Mouse (Mus musculus) regulatory T cell (primary cell): ENCODE data around the gene Fam216a.

Experiments
- in situ Hi-C: fragments of 300-600 bp; cut with MboI, MseI; formaldehyde crosslinking; loops from one replicate; pipeline ENCODE4 v1.15.1; 2025; ENCODE audit warnings: high pct_unique_total_duplicates

Gene Fam216a

DNA sequence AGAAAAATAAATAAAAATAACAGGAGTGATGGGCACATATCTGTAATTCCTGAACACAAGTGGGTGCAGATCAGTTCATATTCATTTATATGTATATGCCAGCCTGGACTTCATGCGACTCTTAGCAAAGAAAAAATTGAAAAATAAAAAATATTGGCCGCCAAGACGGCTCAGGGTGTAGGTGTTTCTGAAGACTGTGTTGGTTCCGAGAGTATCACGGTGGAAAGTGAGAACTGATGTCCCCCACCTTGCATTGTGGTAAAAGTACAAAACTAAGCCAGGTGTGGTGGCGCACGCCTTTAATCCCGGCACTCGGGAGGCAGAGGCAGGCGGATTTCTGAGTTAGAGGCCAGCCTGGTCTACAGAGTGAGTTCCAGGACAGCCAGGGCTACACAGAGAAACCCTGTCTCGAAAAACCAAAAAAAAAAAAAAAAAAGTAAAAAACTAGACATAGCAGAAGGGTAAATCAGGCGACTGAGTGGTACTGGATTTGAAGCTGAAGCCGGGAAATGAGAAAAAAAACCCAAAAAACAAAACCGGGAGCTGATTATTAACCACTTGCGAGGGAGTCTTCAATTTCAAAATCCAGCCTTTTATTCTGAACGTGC is 19.1 kb upstream of the Fam216a start:
- in situ Hi-C loops, result no loop called here

DNA sequence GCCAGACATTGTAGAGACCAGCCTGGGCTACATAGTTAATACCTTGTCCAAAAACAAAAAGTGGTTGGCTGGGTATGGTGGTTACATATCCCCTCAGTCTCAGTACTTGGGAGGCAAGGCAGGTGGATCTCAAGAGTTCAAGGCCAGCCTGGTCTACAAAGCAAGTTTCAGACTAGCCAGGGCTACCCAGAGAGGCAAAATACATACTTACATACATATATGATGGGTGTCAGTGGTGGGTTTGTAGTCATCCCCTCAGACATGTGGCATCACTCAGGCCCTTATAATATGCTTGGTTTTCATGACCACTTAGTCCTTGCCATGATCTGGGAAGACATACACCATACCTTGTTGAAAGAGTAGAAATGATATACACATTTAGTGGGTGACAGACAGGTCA is 18.5 kb upstream of the Fam216a start:
- in situ Hi-C loops, result no loop called here

GRCm38 (mm10) chr5:122390006-122390405 is 17.8 kb upstream of the Fam216a start:
- in situ Hi-C loops, result no loop called here

DNA sequence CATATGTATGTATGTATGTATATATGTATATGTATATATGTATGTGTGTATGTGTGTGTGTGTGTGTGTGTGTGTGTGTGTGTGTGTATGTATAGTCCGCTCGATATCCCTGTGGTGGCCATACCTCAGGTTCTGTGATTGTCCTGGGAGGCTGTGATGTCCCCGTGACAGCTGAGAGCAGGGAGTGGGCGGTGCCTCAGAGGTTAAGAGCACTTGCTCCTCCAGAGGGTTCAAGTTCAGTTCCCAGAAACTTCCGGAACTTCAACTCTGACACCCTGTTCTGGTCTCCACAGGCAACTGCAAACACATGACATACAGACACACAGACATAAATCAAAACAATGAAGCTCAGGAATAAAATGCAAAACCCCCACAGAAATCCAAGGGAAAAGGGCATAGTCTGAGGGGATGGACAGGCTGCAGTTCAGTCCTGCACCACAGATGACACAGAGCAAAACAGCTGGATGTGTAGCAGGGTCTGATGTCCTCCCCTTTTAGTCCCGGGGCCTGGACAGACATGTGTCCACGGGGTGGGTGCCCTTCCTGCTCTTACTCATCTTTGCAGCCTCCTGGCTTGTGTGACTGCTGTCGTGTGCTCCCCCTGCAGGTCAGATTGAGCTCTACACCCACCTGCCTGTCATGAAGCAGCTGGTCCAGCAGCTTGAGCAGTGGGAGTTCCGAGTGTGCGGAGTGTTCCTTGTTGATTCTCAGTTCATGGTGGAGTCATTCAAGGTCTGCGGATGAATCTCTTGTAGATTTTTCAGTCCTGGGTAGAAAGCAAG is 7.4 kb upstream of the Fam216a start:
- in situ Hi-C loops, result no loop called here

- in situ Hi-C loops, result no loop called here
These were observed 6.0 kb upstream of the Fam216a start for GRCm38 (mm10) chr5:122378171-122378570.

- in situ Hi-C loops, result no loop called here
These were observed 5.1 kb upstream of the Fam216a start for GRCm38 (mm10) chr5:122377101-122377833.

DNA sequence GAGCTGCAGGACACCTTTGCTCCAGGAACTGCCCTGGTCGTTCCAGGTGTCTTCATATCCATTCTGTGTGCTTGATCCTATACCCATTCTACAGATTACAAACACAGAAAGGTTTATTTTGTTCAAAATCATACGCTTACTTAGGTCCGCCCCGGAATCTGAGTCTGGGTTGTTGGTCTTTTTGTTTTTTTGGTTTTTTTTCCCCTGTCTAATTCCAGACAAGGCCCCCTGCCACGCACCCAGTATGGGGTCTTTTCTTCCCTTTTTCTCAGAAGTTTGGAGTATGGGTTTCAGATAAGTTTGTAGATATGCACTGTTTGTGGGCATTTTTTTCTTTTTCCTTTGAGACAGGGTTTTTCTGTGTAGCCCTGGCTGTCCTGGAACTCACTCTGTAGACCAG is 714 bp upstream of the Fam216a start:
- in situ Hi-C loops, result loop anchor here (25.0 kb wide), 1 partner anchor 536 kb away; the partner anchor contains the start of genes Pheta1 and Sh2b3

DNA sequence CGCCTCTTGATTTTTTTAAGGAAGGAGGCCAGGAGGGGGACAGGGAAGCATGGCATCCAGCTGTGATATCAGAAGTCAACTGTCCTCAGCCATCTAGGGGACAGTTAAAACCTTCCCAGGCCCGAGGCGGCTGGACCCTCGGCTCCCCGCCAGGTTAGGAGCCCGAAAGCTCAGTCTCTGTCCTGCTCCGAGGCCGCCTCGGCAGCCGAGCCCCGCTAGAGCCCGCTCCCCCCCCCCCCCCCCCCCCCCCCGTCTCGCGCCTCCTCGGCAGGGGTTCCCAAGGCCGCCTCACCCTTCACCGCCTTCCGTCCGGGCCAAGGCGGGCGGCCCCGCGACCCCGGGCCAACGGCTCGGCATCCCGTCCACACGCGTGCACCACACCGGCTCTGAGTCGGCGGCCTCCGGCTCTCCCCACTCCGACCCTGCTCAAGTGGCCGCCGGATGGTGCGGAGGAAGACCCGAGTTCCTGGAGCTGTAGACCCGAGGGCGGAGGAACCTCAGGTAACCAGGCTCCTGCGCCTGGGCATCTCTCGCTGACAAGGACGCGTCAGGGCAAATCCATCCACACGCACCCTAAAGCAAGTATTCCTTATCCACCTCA is 473 bp downstream of the Fam216a start, which contains the start of gene Gpn3:
Gene Gpn3 (plus strand): TSS at position 286 of the 601 bp plus-strand sequence.
- in situ Hi-C loops, result loop anchor here (25.0 kb wide), 1 partner anchor 534 kb away; the partner anchor contains the start of genes Pheta1 and Sh2b3

GRCm38 (mm10) chr5:122354492-122355067 is 17.6 kb downstream of the Fam216a start:
- in situ Hi-C loops, result loop anchor here (25.0 kb wide), 1 partner anchor 517 kb away; the partner anchor contains the start of genes Pheta1 and Sh2b3

DNA sequence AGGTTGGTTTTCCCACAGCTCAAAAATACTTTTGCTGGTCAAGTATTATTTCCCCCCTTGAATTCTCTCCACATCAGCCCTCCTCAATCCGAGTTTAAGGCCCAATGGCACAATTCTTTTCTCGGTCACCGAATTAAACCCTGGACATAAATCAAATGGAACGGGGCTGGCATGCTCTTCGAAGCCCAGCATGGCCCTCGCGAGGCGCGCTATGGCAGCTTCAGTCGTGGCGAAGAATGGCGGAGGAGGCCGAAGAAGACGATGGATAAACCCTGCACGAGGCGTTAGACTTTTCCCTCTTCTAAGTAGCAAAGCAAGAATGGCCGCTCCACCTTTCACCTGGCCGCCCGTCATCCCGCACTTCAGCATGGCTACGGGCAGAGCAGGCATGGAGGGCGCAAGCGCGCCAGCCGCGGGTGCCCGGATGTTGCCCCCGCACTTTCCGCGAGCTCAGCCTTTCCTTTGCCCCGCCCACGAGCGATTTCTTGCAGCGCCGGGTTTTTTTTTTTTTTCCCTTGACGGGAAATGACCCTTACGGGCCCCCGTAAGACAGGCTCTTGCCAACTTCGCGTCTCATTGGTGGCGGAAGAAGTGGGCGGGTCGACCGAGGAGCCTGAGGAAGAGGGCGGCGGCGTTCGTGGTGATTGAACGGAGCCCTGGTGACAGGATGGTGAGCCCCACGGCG is 18.2 kb downstream of the Fam216a start, which contains the start of the genes Rad9b and Vps29:
Gene Rad9b (minus strand): TSS at position 427 of the 685 bp plus-strand sequence.
Gene Vps29 (plus strand): TSS at position 563 of the 685 bp plus-strand sequence.
- in situ Hi-C loops, result loop anchor here (25.0 kb wide), 1 partner anchor 517 kb away; the partner anchor contains the start of genes Pheta1 and Sh2b3

GRCm38 (mm10) chr5:122345777-122346176 is 26.4 kb downstream of the Fam216a start:
- in situ Hi-C loops, result no loop called here

- in situ Hi-C loops, result no loop called here
These were observed 27.9 kb downstream of the Fam216a start for GRCm38 (mm10) chr5:122344260-122344659.

GRCm38 (mm10) chr5:122343768-122344167 is 28.4 kb downstream of the Fam216a start:
- in situ Hi-C loops, result no loop called here

- in situ Hi-C loops, result no loop called here
These were observed 29.3 kb downstream of the Fam216a start for GRCm38 (mm10) chr5:122342874-122343273.

- in situ Hi-C loops, result no loop called here
These were observed 35.4 kb downstream of the Fam216a start for GRCm38 (mm10) chr5:122336554-122337294.

DNA sequence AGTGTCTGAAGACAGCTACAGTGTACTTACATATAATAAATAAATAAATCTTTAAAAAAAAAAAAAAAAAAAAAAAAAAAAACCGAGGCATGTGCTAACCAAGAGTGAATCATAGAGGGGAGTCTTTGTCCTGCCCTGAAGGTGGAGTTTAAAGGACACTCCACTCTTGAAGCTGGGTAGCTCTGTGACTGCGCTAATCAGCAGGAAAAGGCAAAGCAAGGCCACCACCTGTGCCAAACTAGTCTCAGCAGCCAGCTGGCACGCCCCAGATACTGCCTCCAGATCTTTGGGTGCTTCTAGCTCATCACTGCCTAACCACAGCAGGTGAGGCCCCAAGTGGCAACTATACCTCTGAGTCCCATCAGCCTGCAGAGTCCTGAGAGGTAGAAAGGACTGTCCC is 37.5 kb downstream of the Fam216a start:
- in situ Hi-C loops, result loop anchor here (5.0 kb wide), 1 partner anchor 77 kb away; no protein-coding TSS in a partner anchor

DNA sequence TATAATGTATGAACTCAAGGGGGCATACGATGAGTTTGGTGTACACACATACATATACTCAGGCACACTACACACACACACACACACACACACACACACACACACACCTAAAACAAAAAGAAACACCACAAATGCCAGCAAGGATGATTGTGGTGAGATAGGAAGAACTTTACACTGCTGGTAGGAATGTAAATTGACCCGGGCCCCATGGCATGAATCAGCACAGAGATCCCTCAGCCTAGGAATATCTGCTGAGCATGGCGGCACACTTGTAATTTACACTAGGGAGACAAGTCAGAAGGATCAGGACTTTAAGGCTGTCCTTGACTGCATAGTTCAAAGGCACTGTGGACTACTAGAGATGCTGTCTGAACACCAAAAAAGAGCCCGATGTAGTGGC is 41.9 kb downstream of the Fam216a start:
- in situ Hi-C loops, result loop anchor here (5.0 kb wide), 1 partner anchor 73 kb away; no protein-coding TSS in a partner anchor

- in situ Hi-C loops, result no loop called here
These were observed 44.9 kb downstream of the Fam216a start for GRCm38 (mm10) chr5:122327283-122327682.

DNA sequence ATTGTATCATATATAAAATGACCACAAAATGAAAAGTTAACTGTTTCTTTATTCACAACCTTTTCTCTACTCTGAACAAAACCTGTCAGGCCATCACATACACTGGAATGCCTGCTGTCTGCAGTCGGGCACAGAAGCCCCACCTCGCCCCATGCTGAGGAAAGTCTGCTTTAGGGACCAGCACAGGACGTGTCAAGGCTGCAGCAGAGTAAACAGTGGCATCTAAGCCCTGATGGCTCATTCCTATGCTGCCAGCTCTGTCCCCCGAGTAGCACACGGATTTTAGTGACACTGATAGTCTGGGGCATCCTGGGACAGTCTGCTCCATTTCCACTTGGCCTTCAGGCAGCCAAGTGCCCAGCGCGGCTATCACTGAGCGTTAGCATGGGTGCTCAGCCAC is 46.7 kb downstream of the Fam216a start:
- in situ Hi-C loops, result no loop called here
